12 mouse cellular contexts compared by ENCODE assay signal in genomic region chr7:45741308-45741707, GRCm38 (mm10). TPM values are rescaled to one million over a fixed set of nuclear protein-coding genes. Genes with fewer than 3 reads are reported as not detected.
A peak's percentile ranks its signal among the peaks of the same experiment; 100 is the strongest.
DNase-seq lines count a peak whose midpoint lies in the region; ATAC-seq and TF ChIP-seq lines count a peak whose summit lies in the region.
"Had no signal": no experiment of that assay in that cellular context is flagged by ENCODE, and none has a peak within 500 bp of the region (broad histone marks: within the 10 kb centered on the region; RNA-seq: fewer than 3 reads in every experiment).

No protein-coding gene starts in this region.

- H3K27me3 ChIP-seq in intestine, embryonic 15.5 days (replicated peaks): no peaks in the 10 kb centered on the region
- H3K27me3 ChIP-seq in intestine, embryonic 16.5 days (replicated peaks; ENCODE audit: control insufficient read depth, insufficient read depth, low read length): no peaks in the 10 kb centered on the region
- H3K27me3 ChIP-seq in testis, adult 2 months (ENCODE audit: control insufficient read depth, insufficient read depth, low read length): no peaks in the 10 kb centered on the region
- H3K27me3 ChIP-seq in liver, embryonic 13.5 days: no peaks in the 10 kb centered on the region
- H3K27me3 ChIP-seq: midbrain, embryonic 15.5 days had no signal

- peak overlapping the region; percentile 41 for H3K4me2 ChIP-seq in intestine, embryonic 15.5 days (replicated peaks)
- H3K4me2 ChIP-seq in intestine, embryonic 16.5 days (ENCODE audit: low read depth, low read length): no peak overlapping the region
- peak overlapping the region; percentile 54 for H3K4me2 ChIP-seq in liver, embryonic 13.5 days

- no peaks in the 10 kb centered on the region for H3K9me3 ChIP-seq in intestine, embryonic 15.5 days
- H3K9me3 ChIP-seq in intestine, embryonic 16.5 days (ENCODE audit: control insufficient read depth, low read length): no peaks in the 10 kb centered on the region
- no peaks in the 10 kb centered on the region for H3K9me3 ChIP-seq in liver, embryonic 13.5 days (replicated peaks)
- H3K9me3 ChIP-seq: midbrain, embryonic 15.5 days had no signal

- no peak overlapping the region for H3K27ac ChIP-seq in intestine, embryonic 15.5 days
- no peak overlapping the region for H3K27ac ChIP-seq in intestine, embryonic 16.5 days (ENCODE audit: low read length)
- peak overlapping the region; percentile 33; the same call in 1 of the 2 replicates for H3K27ac ChIP-seq in testis, adult 2 months (ENCODE audit: control insufficient read depth, insufficient read depth, low read depth, low read length)
- H3K27ac ChIP-seq in liver, embryonic 13.5 days: no peak overlapping the region
- H3K27ac ChIP-seq: midbrain, embryonic 15.5 days had no signal

- no peak for TF ChIP-seq CTCF in testis, adult 2 months (IDR thresholded peaks at IDR 0.05; ENCODE audit: control insufficient read depth, insufficient read depth, insufficient replicate concordance, low read depth, low read length)

- TF ChIP-seq POLR2A in testis, adult 2 months (IDR thresholded peaks at IDR 0.05; ENCODE audit: control insufficient read depth, low read depth, low read length): no peak

- 0 out of 2 replicates have a peak, but pooled peaks cover 5% of the 10 kb centered on the region for H3K4me1 ChIP-seq in intestine, embryonic 15.5 days (replicated peaks)
- H3K4me1 ChIP-seq in intestine, embryonic 16.5 days (ENCODE audit: control insufficient read depth, insufficient read depth, low read length): 0 out of 2 replicates have a peak, but pooled peaks cover 3% of the 10 kb centered on the region
- no peaks in the 10 kb centered on the region for H3K4me1 ChIP-seq in testis, adult 2 months (ENCODE audit: control insufficient read depth, insufficient read depth, low read length)
- H3K4me1 ChIP-seq in liver, embryonic 13.5 days (replicated peaks): peaks cover 14% of the 10 kb centered on the region
- H3K4me1 ChIP-seq: midbrain, embryonic 15.5 days had no signal

- no peak overlapping the region for H3K9ac ChIP-seq in intestine, embryonic 15.5 days
- H3K9ac ChIP-seq in intestine, embryonic 16.5 days (ENCODE audit: low read depth, low read length): no peak overlapping the region
- peak overlapping the region; percentile 22; the same call in 1 of the 2 replicates for H3K9ac ChIP-seq in liver, embryonic 13.5 days
- H3K9ac ChIP-seq: midbrain, embryonic 15.5 days had no signal

- no peak for ATAC-seq in intestine, embryonic 15.5 days
- no peak for ATAC-seq in intestine, embryonic 16.5 days
- no peak for ATAC-seq in liver, embryonic 13.5 days (ENCODE audit: low read depth)
- ATAC-seq: intestine, postnatal 0 days; midbrain, embryonic 15.5 days had no signal

- DNase-seq in testis, postnatal 10 days (ENCODE audit: low spot score): no peak
- no peak for DNase-seq in liver, embryonic 13.5 days
- no peak for DNase-seq in layer of hippocampus, adult 11-12 months (ENCODE audit: low spot score)
- no peak for DNase-seq in gastrocnemius, postnatal 10 days
- DNase-seq: cerebellum, adult 9-10 months; gastrocnemius, postnatal 36 days had no signal

- H3K4me3 ChIP-seq in intestine, embryonic 15.5 days (replicated peaks): no peak overlapping the region
- H3K4me3 ChIP-seq in intestine, embryonic 16.5 days (ENCODE audit: low read length): no peak overlapping the region
- no peak overlapping the region for H3K4me3 ChIP-seq in testis, adult 2 months (ENCODE audit: control insufficient read depth, low read depth, low read length)
- no peak overlapping the region for H3K4me3 ChIP-seq in liver, embryonic 13.5 days (replicated peaks)

- WGBS in intestine, embryonic 15.5 days: 82% methylated on average over 12 of the region's 12 CpGs
- WGBS in intestine, embryonic 16.5 days: 84% methylated on average over 12 of the region's 12 CpGs
- WGBS in liver, embryonic 13.5 days (ENCODE audit: insufficient replicate concordance): 34% methylated on average over 12 of the region's 12 CpGs

- H3K36me3 ChIP-seq in intestine, embryonic 15.5 days: no peaks in the 10 kb centered on the region
- H3K36me3 ChIP-seq in intestine, embryonic 16.5 days (ENCODE audit: control insufficient read depth, insufficient read depth, low read length): no peaks in the 10 kb centered on the region
- no peaks in the 10 kb centered on the region for H3K36me3 ChIP-seq in testis, adult 2 months (ENCODE audit: control insufficient read depth, insufficient read depth, low read length)
- H3K36me3 ChIP-seq in liver, embryonic 13.5 days: no peaks in the 10 kb centered on the region
- H3K36me3 ChIP-seq: midbrain, embryonic 15.5 days had no signal

RNA-seq across cellular contexts. Expression of gene Spaca4, which starts 15.7 kb away (rescaled TPM):
- 0.49 and 0.74 TPM in 2 replicates for polyA plus RNA-seq in intestine, embryonic 15.5 days (2015; fragmentation: Nextera tagmentation; extraction: Ambion mirVana)
- 0.86 and 1.0 TPM in 2 replicates for polyA plus RNA-seq in intestine, embryonic 16.5 days (2015; fragmentation: Nextera tagmentation; extraction: Ambion mirVana)
- 589 and 614 TPM in 2 replicates for polyA plus RNA-seq in testis, adult 2 months (2012; rRNA removed)
- polyA plus RNA-seq in liver, embryonic 13.5 days (2015; fragmentation: Nextera tagmentation; extraction: Ambion mirVana): not detected in 2 replicates
- total RNA-seq in gastrocnemius, postnatal 10 days (2021): not detected
- total RNA-seq: gastrocnemius, postnatal 36 days; left cerebral cortex, postnatal 14 days had no signal
- polyA plus RNA-seq: midbrain, embryonic 15.5 days had no signal

RNA-seq across cellular contexts. Expression of gene Fam83e, which starts 20.3 kb away (rescaled TPM):
- 19.7 and 22.4 TPM in 2 replicates for polyA plus RNA-seq in intestine, embryonic 15.5 days (2015; fragmentation: Nextera tagmentation; extraction: Ambion mirVana)
- polyA plus RNA-seq in intestine, embryonic 16.5 days (2015; fragmentation: Nextera tagmentation; extraction: Ambion mirVana): 30.9 and 34.2 TPM in 2 replicates
- 145 and 176 TPM in 2 replicates for polyA plus RNA-seq in testis, adult 2 months (2012; rRNA removed)
- polyA plus RNA-seq in liver, embryonic 13.5 days (2015; fragmentation: Nextera tagmentation; extraction: Ambion mirVana): 0.37 and 0.47 TPM in 2 replicates
- under 1 TPM; 0.12 to 0.45 TPM for total RNA-seq in gastrocnemius, postnatal 10 days (2021)

RNA-seq across cellular contexts. Expression of gene Sphk2, which starts 23.5 kb away (rescaled TPM):
- polyA plus RNA-seq in intestine, embryonic 15.5 days (2015; fragmentation: Nextera tagmentation; extraction: Ambion mirVana): 38.1 and 41.6 TPM in 2 replicates
- polyA plus RNA-seq in intestine, embryonic 16.5 days (2015; fragmentation: Nextera tagmentation; extraction: Ambion mirVana): 55.6 and 59.2 TPM in 2 replicates
- polyA plus RNA-seq in testis, adult 2 months (2012; rRNA removed): 33.4 and 34.6 TPM in 2 replicates
- polyA plus RNA-seq in liver, embryonic 13.5 days (2015; fragmentation: Nextera tagmentation; extraction: Ambion mirVana): 11.4 and 11.7 TPM in 2 replicates
- 10 to 100 TPM; 11.8 to 13.8 TPM for total RNA-seq in gastrocnemius, postnatal 10 days (2021)

RNA-seq across cellular contexts. Expression of gene Rpl18, which starts 26.1 kb away (rescaled TPM):
- 1,110 and 1,134 TPM in 2 replicates for polyA plus RNA-seq in intestine, embryonic 15.5 days (2015; fragmentation: Nextera tagmentation; extraction: Ambion mirVana)
- 1,070 and 1,157 TPM in 2 replicates for polyA plus RNA-seq in intestine, embryonic 16.5 days (2015; fragmentation: Nextera tagmentation; extraction: Ambion mirVana)
- 517 and 652 TPM in 2 replicates for polyA plus RNA-seq in testis, adult 2 months (2012; rRNA removed)
- polyA plus RNA-seq in liver, embryonic 13.5 days (2015; fragmentation: Nextera tagmentation; extraction: Ambion mirVana): 761 and 840 TPM in 2 replicates
- 100 to 1,000 TPM; 793 to 822 TPM for total RNA-seq in gastrocnemius, postnatal 10 days (2021)

RNA-seq across cellular contexts. Expression of gene Dbp, which starts 36.4 kb away (rescaled TPM):
- polyA plus RNA-seq in intestine, embryonic 15.5 days (2015; fragmentation: Nextera tagmentation; extraction: Ambion mirVana): 3.1 and 3.4 TPM in 2 replicates
- polyA plus RNA-seq in intestine, embryonic 16.5 days (2015; fragmentation: Nextera tagmentation; extraction: Ambion mirVana): 2.3 and 3.2 TPM in 2 replicates
- polyA plus RNA-seq in testis, adult 2 months (2012; rRNA removed): 11.2 and 12.9 TPM in 2 replicates
- polyA plus RNA-seq in liver, embryonic 13.5 days (2015; fragmentation: Nextera tagmentation; extraction: Ambion mirVana): 0.43 and 0.64 TPM in 2 replicates
- 10 to 100 TPM; 35.9 to 37.9 TPM for total RNA-seq in gastrocnemius, postnatal 10 days (2021)

Comparison
In these comparisons a context has a peak if more than half of its experiments do, and no peak if none do; other contexts are left out.
1. RNA of gene Spaca4, which starts 15.7 kb away (polyA plus RNA-seq): 589 to 614 TPM in testis, adult 2 months; 0.86 to 1.0 TPM in intestine, embryonic 16.5 days, 0.49 to 0.74 TPM in intestine, embryonic 15.5 days and not detected in liver, embryonic 13.5 days; every median in the first group is over 100 times any median in the second.
2. RNA of gene Fam83e, which starts 20.3 kb away (polyA plus RNA-seq): 145 to 176 TPM in testis, adult 2 months, 30.9 to 34.2 TPM in intestine, embryonic 16.5 days and 19.7 to 22.4 TPM in intestine, embryonic 15.5 days; 0.37 to 0.47 TPM in liver, embryonic 13.5 days; every median in the first group is over 10 times any median in the second.